Mouse (Mus musculus) cortical plate, adult 2 months (tissue): Measurements from ENCODE around the gene Vars2. TPM values are rescaled to one million over a fixed set of nuclear protein-coding genes. Genes with fewer than 3 reads are reported as not detected.

Experiments used
- H3K27ac ChIP-seq: fragments of 200-500 bp; 2 replicates; pipeline ENCODE4 v1.5.1; 2012; ENCODE audit warnings: low read length, control low read depth, inconsistent platforms; ENCODE audit not compliant: insufficient read depth
- H3K4me1 ChIP-seq: fragments of 200-500 bp; 2 replicates; pipeline ENCODE4 v1.6.1; 2011; ENCODE audit warnings: low read length; ENCODE audit not compliant: control insufficient read depth, insufficient read depth
- H3K4me3 ChIP-seq: fragments of 200-500 bp; 2 replicates; pipeline ENCODE4 v1.5.1; 2011; ENCODE audit warnings: mild to moderate bottlenecking, low read length, control low read depth; ENCODE audit not compliant: insufficient read depth
- CTCF ChIP-seq: fragments of 200-500 bp; IDR thresholded peaks from 2 replicates; pipeline ENCODE4 v1.5.1; 2011; ENCODE audit warnings: mild to moderate bottlenecking, control low read depth, low read length; ENCODE audit not compliant: insufficient read depth; ENCODE audit errors: extremely low read depth
- POLR2A ChIP-seq: fragments of 200-500 bp; IDR thresholded peaks from 2 replicates; pipeline ENCODE4 v1.6.1; 2011; ENCODE audit warnings: mild to moderate bottlenecking, low read length, control low read depth; ENCODE audit not compliant: insufficient read depth; ENCODE audit errors: extremely low read depth
- polyA plus RNA-seq: library from polyadenylated mRNA; depleted of rRNA; stranded (reverse); fragments of >200 nt; gene quantifications from 2 replicates; pipeline ENCODE4 v1.2.3, GENCODE M21; 2012

The Vars2 gene
- polyA plus RNA-seq, 1 experiment = 34.5 TPM

DNA sequence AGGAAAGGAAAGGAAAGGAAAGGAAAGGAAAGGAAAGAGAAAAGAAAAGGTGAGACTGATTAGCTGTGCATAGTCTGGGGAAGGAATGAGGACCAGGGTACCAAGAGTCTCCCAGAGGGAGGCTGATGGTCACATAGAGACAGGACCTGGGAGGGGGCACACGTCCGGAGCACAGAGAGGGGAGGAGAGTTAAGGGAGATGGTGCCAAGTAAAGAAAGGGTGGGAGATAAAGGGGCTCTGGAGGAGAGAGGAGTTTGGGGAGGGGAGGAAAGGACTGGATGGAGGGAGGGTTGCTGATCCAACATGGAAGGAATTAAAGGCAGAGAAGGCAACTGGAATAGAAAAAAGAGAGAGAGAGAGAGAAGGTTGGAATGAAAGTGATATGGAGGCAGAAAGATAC, 35.7 kb upstream of the Vars2 start:
- TF ChIP-seq CTCF (no peak), POLR2A (no peak)
- H3K27ac ChIP-seq = no peak overlapping the region
- peaks cover 7% of the 10 kb centered on the region for H3K4me1 ChIP-seq
- H3K4me3 ChIP-seq = no peak overlapping the region; the same call in none of the 2 replicates

DNA sequence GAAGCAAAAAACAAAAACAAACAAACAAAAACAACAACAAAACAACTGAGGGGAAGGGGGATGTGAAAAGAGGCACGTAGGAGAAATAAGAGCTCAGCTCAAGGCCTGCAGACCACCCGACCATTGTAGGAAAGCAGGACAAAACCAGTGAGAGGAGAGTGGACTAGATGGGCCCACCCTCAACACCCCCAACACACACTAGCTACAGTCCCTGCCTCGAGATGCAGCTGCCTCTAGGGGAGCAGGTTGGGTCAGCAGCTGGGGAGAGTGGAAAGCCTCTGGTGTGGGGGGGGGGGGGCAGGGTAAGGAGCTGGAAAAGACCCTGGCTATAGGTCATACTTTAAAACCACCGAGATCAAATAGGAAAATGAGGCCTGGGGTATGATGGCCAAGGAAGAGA, 35.2 kb upstream of the Vars2 start:
- TF ChIP-seq POLR2A (no peak), CTCF (no peak)
- Histone ChIP-seq H3K4me3 (no peak overlapping the region), H3K4me1 (peaks cover 7% of the 10 kb centered on the region), H3K27ac (peak overlapping the region; percentile 58; the same call in 1 of the 2 replicates)

DNA sequence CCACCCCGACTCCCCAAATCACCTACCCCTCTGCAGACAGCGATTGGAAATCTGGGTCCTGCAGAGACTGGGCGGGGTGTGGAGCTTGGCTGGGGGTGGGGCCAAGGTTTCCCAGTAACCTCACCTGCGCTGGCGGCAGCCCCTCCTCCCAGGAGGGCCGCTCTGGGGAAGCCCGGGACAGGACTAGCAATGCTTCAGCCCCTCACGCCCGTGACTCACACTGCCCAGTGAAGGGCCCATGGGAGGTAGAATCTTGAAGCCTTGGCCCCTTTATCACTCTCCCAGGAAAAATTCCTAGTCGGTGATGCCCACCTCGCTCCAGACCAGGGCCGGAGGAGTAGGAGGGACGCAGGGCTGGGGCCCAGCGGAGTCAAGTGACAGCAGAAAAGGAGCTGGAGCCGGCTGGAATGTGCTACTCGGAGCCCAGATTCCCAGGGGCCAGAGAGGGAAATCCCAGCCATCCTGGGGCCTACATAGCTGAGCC, 34.6 kb upstream of the Vars2 start:
- H3K4me3 ChIP-seq = peak overlapping the region; percentile 54; the same call in 1 of the 2 replicates
- H3K4me1 ChIP-seq = peaks cover 10% of the 10 kb centered on the region
- TF ChIP-seq CTCF (no peak), POLR2A (no peak)
- H3K27ac ChIP-seq = peak overlapping the region; percentile 58; the same call in 1 of the 2 replicates

DNA sequence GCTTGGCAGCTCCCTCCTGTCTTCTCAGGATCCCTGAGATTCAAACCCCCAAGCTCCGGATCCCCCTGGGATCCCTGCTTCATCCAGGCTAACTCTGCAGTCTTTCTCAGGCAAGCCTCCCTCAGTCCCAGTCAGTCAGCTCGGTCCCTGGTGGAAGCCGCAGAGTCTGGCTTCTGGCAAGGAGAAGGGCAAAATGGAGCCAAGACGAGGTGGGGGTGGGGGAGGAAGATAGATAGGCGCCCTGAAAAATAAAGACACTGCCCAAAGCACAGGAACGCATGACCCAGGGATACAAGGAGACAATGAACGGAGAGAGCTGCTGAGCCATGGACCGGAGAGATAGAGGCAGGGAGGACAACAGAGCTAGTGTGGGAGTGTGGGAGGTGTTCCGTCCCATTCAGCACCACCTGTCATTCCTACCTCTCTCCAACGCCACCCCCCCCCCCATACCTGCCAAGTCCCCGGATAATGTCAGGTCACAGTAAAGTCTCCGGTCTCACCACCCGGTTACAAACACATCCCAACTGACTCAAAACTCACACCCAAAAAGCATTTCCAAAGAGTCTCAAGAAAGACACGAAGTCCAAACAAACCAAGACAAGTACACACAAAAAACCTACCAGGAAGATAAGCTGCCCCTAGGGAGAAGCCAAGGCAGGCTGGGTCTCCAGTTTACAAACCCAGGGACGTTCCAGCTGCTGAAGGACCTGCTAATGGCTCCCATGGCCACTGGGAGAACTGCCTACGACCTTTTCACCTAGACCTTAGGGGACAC, 34.0 kb upstream of the Vars2 start:
- Histone ChIP-seq H3K4me1 (peaks cover 11% of the 10 kb centered on the region), H3K27ac (peak overlapping the region; percentile 85), H3K4me3 (peak overlapping the region; percentile 54)
- no peak for TF ChIP-seq POLR2A
- no peak for TF ChIP-seq CTCF

DNA sequence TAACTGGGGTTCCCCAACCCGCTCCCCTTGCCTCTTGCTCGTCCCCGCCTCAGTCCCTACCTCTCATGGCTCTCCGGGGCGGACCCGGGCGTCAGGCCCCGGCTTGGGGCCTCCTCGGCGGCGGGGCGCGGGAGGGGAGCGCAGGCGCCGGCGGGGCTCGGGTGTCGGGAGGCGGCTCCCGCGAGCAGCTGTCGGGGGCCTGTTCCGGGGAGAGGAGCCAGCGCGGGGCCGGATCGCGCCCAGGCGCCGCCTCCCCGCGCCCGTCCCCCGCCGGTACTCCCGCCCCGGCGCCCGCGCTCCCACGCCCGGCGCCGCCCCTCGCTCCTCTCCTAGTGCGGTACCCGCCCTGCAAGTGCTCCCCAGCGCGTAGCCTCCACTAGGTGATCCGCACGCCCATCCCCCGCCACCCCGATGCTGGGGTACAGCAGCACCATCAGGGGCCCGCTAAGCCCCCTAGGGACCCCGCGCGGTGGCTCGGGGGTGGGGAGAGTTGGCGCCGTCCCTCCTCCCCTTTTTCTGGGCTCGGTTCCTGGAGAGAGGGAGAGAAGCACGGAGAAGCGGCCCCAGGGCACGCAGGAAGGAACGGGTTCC, 33.1 kb upstream of the Vars2 start:
- 0 out of 2 replicates have a peak, but pooled peaks have one; percentile 37 for TF ChIP-seq POLR2A
- TF ChIP-seq CTCF = no peak

DNA sequence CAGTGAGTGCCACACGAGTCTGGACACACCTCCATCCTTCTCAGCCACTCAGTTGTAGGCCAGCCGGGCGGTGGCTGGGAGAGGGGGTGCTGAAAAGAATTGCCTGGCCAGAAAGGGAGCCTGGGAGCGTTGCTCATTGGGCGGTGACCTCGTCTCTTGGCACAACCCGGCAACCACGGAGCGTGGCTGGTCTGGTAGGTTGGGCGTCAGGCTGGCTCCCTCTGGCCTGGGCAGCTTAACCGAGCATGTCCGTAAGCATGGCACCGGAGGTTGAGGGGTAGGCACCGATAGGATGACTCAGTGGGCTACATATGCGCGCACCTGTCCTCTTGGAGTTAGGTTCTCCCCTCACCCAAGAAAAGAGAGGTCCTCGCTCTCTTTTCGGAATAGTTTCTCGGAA, 32.5 kb upstream of the Vars2 start:
- peak overlapping the region; percentile 62 for H3K27ac ChIP-seq
- H3K4me1 ChIP-seq = peaks cover 11% of the 10 kb centered on the region
- peak overlapping the region; percentile 54 for H3K4me3 ChIP-seq
- no peak for TF ChIP-seq CTCF
- TF ChIP-seq POLR2A = no peak

More for the DNA sequence above, 33.1 kb upstream of the Vars2 start:
- Histone ChIP-seq H3K27ac (peak overlapping the region; percentile 85), H3K4me3 (peak overlapping the region; percentile 54), H3K4me1 (peaks cover 11% of the 10 kb centered on the region)

DNA sequence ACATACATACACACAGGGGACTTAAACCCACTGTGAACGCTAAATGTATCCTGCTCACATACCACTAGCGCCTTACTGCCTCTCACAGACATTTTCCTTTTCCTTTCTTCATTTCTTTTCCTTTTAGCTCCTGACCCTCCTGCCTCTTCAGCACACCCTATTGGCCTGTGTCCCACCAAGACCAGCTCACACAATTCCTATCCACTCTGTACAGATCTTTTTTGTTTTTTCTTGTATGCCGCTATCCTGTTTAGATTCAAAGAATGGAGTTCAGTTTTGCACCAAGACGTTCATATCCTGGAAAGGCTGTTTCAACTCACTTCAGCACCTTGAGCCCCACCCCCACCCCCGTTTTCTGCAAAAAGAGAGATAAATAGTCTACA, 31.1 kb upstream of the Vars2 start:
- H3K4me3 ChIP-seq = peak overlapping the region; percentile 29
- H3K27ac ChIP-seq = peak overlapping the region; percentile 92
- H3K4me1 ChIP-seq = peaks cover 12% of the 10 kb centered on the region
- no peak for TF ChIP-seq CTCF
- no peak for TF ChIP-seq POLR2A

DNA sequence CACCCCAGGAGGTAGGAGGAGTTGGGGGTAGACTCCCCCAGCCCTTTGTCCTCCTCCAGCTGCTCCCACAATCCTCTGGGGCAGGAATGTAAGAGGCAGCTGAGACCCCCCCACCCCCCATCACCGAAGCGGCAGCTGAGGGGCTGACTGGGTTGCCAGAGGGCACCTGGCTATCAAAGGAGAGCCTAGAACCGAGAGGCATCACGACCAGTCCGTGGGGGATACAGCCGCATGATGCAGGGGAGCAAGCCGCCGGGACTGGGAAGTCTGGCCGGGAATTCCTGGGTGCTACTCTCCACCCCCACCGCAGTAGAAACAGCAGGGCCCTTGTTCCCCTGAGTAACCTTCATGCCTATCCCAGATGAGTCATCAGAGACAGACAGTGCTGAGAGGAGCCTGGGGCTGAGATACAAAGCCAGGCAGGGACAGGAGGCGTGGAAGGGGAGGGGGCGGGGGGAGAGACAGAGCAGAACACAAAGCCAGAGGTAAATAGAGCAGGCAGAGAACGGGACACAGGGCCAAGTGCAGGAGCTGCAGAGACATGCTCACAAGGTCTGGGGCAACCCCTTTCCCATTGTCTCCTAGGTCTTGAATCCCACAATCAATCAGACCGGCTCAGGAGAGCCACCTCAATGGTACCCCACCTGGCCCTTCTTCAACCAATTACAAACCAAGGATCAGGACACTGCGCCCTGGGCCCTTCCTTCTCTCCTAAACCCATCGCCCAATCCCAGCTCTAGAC, 30.5 kb upstream of the Vars2 start:
- H3K27ac ChIP-seq = peak overlapping the region; percentile 92
- no peak for TF ChIP-seq CTCF
- peak; percentile 39; the same call in 1 of the 2 replicates for TF ChIP-seq POLR2A
- H3K4me3 ChIP-seq = peak overlapping the region; percentile 29
- H3K4me1 ChIP-seq = peaks cover 13% of the 10 kb centered on the region

DNA sequence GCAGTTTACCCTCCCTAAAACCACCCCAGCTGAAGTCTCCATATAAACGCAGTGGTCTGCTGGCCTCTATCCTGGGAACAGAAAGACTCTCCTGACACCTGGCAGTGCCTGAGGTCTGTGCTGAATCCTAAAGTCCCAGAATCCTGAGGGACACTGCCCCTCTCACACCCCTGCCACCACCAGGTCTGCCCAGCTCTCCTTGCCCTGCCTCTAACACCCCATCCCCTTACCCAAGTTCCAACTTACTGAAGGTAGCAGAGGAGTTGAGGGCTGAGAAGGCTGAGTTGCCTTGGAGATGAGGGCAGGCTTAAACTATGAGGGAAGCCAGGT, 30.0 kb upstream of the Vars2 start:
- peak overlapping the region; percentile 29 for H3K4me3 ChIP-seq
- TF ChIP-seq POLR2A (no peak), CTCF (no peak)
- H3K4me1 ChIP-seq = peaks cover 13% of the 10 kb centered on the region
- H3K27ac ChIP-seq = peak overlapping the region; percentile 92
